ENCODE assay signal across 8 mouse cellular contexts in the genomic region with DNA sequence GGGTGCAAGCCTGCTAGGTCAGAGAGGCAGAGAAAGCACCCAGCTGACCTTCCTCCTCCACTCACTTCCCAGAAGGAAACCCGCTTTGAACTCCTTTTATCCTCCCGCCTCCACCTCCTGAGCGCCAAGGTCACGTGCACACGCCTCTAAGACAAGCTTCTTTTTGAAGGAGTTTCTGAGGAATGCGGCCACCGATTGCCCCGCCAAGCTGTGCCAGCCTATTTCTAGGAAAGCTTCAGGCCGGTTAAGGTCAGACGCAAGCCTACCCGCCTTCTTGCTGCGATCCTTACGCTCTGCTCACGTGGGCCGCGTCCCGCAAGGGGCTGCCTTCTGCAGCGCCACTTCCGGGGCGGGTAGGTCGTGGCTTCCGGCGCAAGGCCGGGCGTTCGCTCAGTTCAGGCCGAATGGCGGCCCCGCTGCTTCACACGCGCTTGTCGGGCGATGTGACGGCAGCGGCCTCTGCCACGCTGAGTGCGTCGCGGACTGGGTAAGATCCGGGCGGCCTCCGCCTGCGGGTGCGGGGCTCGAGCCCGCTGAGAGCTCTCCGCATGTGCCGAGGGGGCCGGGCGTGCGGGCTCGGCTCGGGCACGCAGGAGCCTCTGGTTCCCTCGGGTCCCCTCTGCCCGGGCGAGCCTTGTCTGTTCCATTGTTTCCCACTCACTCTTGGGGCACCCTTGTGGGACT. TPM values are rescaled to one million over a fixed set of nuclear protein-coding genes. Genes with fewer than 3 reads are reported as not detected.
DNase-seq lines count a peak whose midpoint lies in the region; ATAC-seq and TF ChIP-seq lines count a peak whose summit lies in the region.

A gene (plus strand): TSS at position 356 of the 684 bp plus-strand sequence.

- dilution Hi-C loops in CH12.LX (cut with MboI; ENCODE audit: extremely low pct_ligation_motif_present, extremely low pct_unique_long_range_greater_than_20kb, low sequenced_read_pairs), result no loop called here

- peak; percentile 98 for ATAC-seq in forebrain, embryonic 11.5 days (replicated peaks; ENCODE audit: low FRiP score)
- peak; percentile 98 for ATAC-seq in heart, embryonic 16.5 days (replicated peaks; ENCODE audit: extremely low read depth, insufficient read depth, low FRiP score)
- peak; percentile 95 for ATAC-seq in liver, embryonic 15.5 days (ENCODE audit: insufficient read depth)
- peak; percentile 99 for ATAC-seq in neural tube, embryonic 12.5 days (ENCODE audit: low FRiP score, low read depth)

- peak within 1 kb of the TSS; percentile 62 to 92 (median 77) for H3K4me3 ChIP-seq in CH12.LX (replicated peaks in 1 of 3; ENCODE audit: low read depth in 2 of 3, low read length in 2 of 3, poor library complexity in 1 of 3)
- peak within 1 kb of the TSS; percentile 81 for H3K4me3 ChIP-seq in forebrain, embryonic 11.5 days (ENCODE audit: low read depth, low read length)
- peak within 1 kb of the TSS; percentile 63 for H3K4me3 ChIP-seq in heart, embryonic 16.5 days (ENCODE audit: low read length)
- peak within 1 kb of the TSS; percentile 93 for H3K4me3 ChIP-seq in liver, embryonic 15.5 days (replicated peaks)
- peak within 1 kb of the TSS; percentile 83 for H3K4me3 ChIP-seq in neural tube, embryonic 12.5 days

- peaks cover 20% of the 10 kb centered on the region for H3K9me3 ChIP-seq in CH12.LX (replicated peaks; ENCODE audit: low read length)
- no peaks in the 10 kb centered on the region; the same call in 1 of the 2 replicates for H3K9me3 ChIP-seq in forebrain, embryonic 11.5 days (ENCODE audit: control insufficient read depth, low read length)
- peaks cover 11% of the 10 kb centered on the region for H3K9me3 ChIP-seq in heart, embryonic 16.5 days (replicated peaks; ENCODE audit: control insufficient read depth, low read length)
- H3K9me3 ChIP-seq in liver, embryonic 15.5 days (replicated peaks), result no peaks in the 10 kb centered on the region
- no peaks in the 10 kb centered on the region for H3K9me3 ChIP-seq in neural tube, embryonic 12.5 days

- H3K27me3 ChIP-seq in CH12.LX (replicated peaks), result no peaks in the 10 kb centered on the region
- H3K27me3 ChIP-seq in forebrain, embryonic 11.5 days (ENCODE audit: control insufficient read depth, insufficient read depth, low read length), result no peaks in the 10 kb centered on the region
- H3K27me3 ChIP-seq in heart, embryonic 16.5 days (ENCODE audit: control insufficient read depth, insufficient read depth, low read length), result no peaks in the 10 kb centered on the region
- H3K27me3 ChIP-seq in liver, embryonic 15.5 days, result no peaks in the 10 kb centered on the region
- no peaks in the 10 kb centered on the region for H3K27me3 ChIP-seq in neural tube, embryonic 12.5 days (replicated peaks)

- no peak for TF ChIP-seq EP300 in CH12.LX (IDR thresholded peaks at IDR 0.05; ENCODE audit: low read length)

- H3K4me2 ChIP-seq in CH12.LX (ENCODE audit: insufficient read depth, low read depth, poor library complexity, severe bottlenecking), result peak within 1 kb of the TSS; percentile 78
- peak within 1 kb of the TSS; percentile 82 for H3K4me2 ChIP-seq in forebrain, embryonic 11.5 days (ENCODE audit: low read depth, low read length, severe bottlenecking)
- H3K4me2 ChIP-seq in heart, embryonic 16.5 days (ENCODE audit: low read depth, low read length), result peak within 1 kb of the TSS; percentile 77
- H3K4me2 ChIP-seq in liver, embryonic 15.5 days, result peak within 1 kb of the TSS; percentile 82
- H3K4me2 ChIP-seq in neural tube, embryonic 12.5 days (replicated peaks), result peak within 1 kb of the TSS; percentile 88

- TF ChIP-seq RAD21 in CH12.LX (IDR thresholded peaks at IDR 0.05; ENCODE audit: low read depth, low read length), result no peak

- H3K9ac ChIP-seq in CH12.LX (ENCODE audit: insufficient read depth, low read depth), result peak within 1 kb of the TSS; percentile 68
- peak within 1 kb of the TSS; percentile 93 for H3K9ac ChIP-seq in forebrain, embryonic 11.5 days (ENCODE audit: low read length)
- peak within 1 kb of the TSS; percentile 79 for H3K9ac ChIP-seq in heart, embryonic 16.5 days (ENCODE audit: low read length)
- H3K9ac ChIP-seq in liver, embryonic 15.5 days, result peak within 1 kb of the TSS; percentile 90
- peak within 1 kb of the TSS; percentile 91 for H3K9ac ChIP-seq in neural tube, embryonic 12.5 days

- peaks cover 10 to 39% of the 10 kb centered on the region in 2 experiments for H3K4me1 ChIP-seq in CH12.LX (ENCODE audit: control insufficient read depth in 1 of 2, insufficient read depth in 2 of 2)
- H3K4me1 ChIP-seq in forebrain, embryonic 11.5 days (replicated peaks; ENCODE audit: control insufficient read depth, insufficient read depth, low read length), result peaks cover 2% of the 10 kb centered on the region; the same call in 1 of the 2 replicates
- peaks cover 13% of the 10 kb centered on the region for H3K4me1 ChIP-seq in heart, embryonic 16.5 days (ENCODE audit: control insufficient read depth, insufficient read depth, low read length)
- peaks cover 19% of the 10 kb centered on the region for H3K4me1 ChIP-seq in liver, embryonic 15.5 days (replicated peaks)
- H3K4me1 ChIP-seq in neural tube, embryonic 12.5 days, result peaks cover 19% of the 10 kb centered on the region

- H3K79me2 ChIP-seq in CH12.LX (replicated peaks; ENCODE audit: control insufficient read depth, extremely low read depth, insufficient read depth, poor library complexity, severe bottlenecking), result peaks cover 23% of the 10 kb centered on the region

- peaks cover 13 to 39% of the 10 kb centered on the region in 2 experiments for H3K36me3 ChIP-seq in CH12.LX (replicated peaks in 1 of 2; ENCODE audit: control insufficient read depth in 1 of 2, insufficient read depth in 1 of 2, low read length in 1 of 2)
- peaks cover 8% of the 10 kb centered on the region for H3K36me3 ChIP-seq in forebrain, embryonic 11.5 days (ENCODE audit: control insufficient read depth, insufficient read depth, low read length)
- H3K36me3 ChIP-seq in heart, embryonic 16.5 days (ENCODE audit: control insufficient read depth, insufficient read depth), result peaks cover 13% of the 10 kb centered on the region
- peaks cover 24% of the 10 kb centered on the region for H3K36me3 ChIP-seq in liver, embryonic 15.5 days (replicated peaks)
- peaks cover 20% of the 10 kb centered on the region for H3K36me3 ChIP-seq in neural tube, embryonic 12.5 days

- under 1% methylated on average over 52 of the region's 57 CpGs for WGBS in forebrain, embryonic 11.5 days
- under 1% methylated on average over 57 of the region's 57 CpGs for WGBS in heart, embryonic 16.5 days
- under 1% methylated on average over 57 of the region's 57 CpGs for WGBS in liver, embryonic 15.5 days (ENCODE audit: insufficient replicate concordance)
- WGBS in neural tube, embryonic 12.5 days, result under 1% methylated on average over 57 of the region's 57 CpGs

- no peak for TF ChIP-seq CTCF in CH12.LX (conservative IDR thresholded peaks at IDR 0.05 in 1 of 2, IDR thresholded peaks at IDR 0.05 in 1 of 2; ENCODE audit: low read depth in 2 of 2, low read length in 2 of 2)

- H3K27ac ChIP-seq in CH12.LX (ENCODE audit: insufficient read depth, low read depth), result peak within 1 kb of the TSS; percentile 27; the same call in 1 of the 2 replicates
- peak within 1 kb of the TSS; percentile 64 for H3K27ac ChIP-seq in forebrain, embryonic 11.5 days (ENCODE audit: low read depth, low read length)
- peak within 1 kb of the TSS; percentile 82 for H3K27ac ChIP-seq in heart, embryonic 16.5 days (ENCODE audit: low read length)
- H3K27ac ChIP-seq in liver, embryonic 15.5 days (replicated peaks), result peak within 1 kb of the TSS; percentile 84
- H3K27ac ChIP-seq in neural tube, embryonic 12.5 days, result peak within 1 kb of the TSS; percentile 15; the same call in 1 of the 2 replicates

- DNase-seq in CH12.LX (ENCODE audit: extremely low read depth), result peak; percentile 93
- peak; percentile 79 for DNase-seq in c-Kit-positive CD71-positive TER-119-negative erythroid progenitor cells, embryonic 14.5 days (ENCODE audit: low read depth)
- DNase-seq in forebrain, embryonic 11.5 days (ENCODE audit: low spot score), result peak; percentile 91
- peak; percentile 94 to 95 for DNase-seq in kidney, postnatal 36 days
- DNase-seq in telencephalon, adult 2 months (ENCODE audit: low read depth, low spot score), result peak; percentile 92

- TF ChIP-seq POLR2A in CH12.LX (IDR thresholded peaks at IDR 0.05; ENCODE audit: low read depth, low read length), result peak; percentile 100

- in situ Hi-C loops in CH12.LX (cut with MboI; ENCODE audit: low pct_ligation_motif_present, low pct_unique_long_range_greater_than_20kb, low sequenced_read_pairs), result no loop called here

TF ChIP-seq in CH12.LX, 34 proteins besides CTCF, POLR2A, EP300 and RAD21 (continues in another document):
- TF ChIP-seq RCOR1 (conservative IDR thresholded peaks at IDR 0.05; ENCODE audit: low read depth, low read length) (0 out of 2 replicates have a peak, but pooled peaks have one; percentile 48), POLR2AphosphoS2 (IDR thresholded peaks at IDR 0.05; ENCODE audit: low read depth, low read length) (peak; percentile 96), ELF1 (IDR thresholded peaks at IDR 0.05; ENCODE audit: low read depth, low read length) (peak; percentile 89), SIN3A (IDR thresholded peaks at IDR 0.05; ENCODE audit: low read length) (peak; percentile 97), SMC3 (IDR thresholded peaks at IDR 0.05; ENCODE audit: low read depth, low read length) (no peak), USF1 (IDR thresholded peaks at IDR 0.05; ENCODE audit: low read depth, low read length) (peak; percentile 92), ZNF384 (IDR thresholded peaks at IDR 0.05; ENCODE audit: low read depth, low read length) (no peak), NRF1 (IDR thresholded peaks at IDR 0.05; ENCODE audit: low read depth, low read length) (peak; percentile 65), MAX (IDR thresholded peaks at IDR 0.05; ENCODE audit: low read length) (peak; percentile 98), PAX5 (IDR thresholded peaks at IDR 0.05; ENCODE audit: low read length) (no peak), ZKSCAN1 (IDR thresholded peaks at IDR 0.05; ENCODE audit: borderline replicate concordance, low read depth, low read length) (no peak), ZC3H11A (IDR thresholded peaks at IDR 0.05; ENCODE audit: low read depth, low read length) (no peak), GABPA (IDR thresholded peaks at IDR 0.05; ENCODE audit: insufficient replicate concordance, low read depth, low read length) (0 out of 2 replicates have a peak, but pooled peaks have one; percentile 18), NELFE (IDR thresholded peaks at IDR 0.05; ENCODE audit: low read depth, low read length) (peak; percentile 98)

RNA-seq across cellular contexts. Expression of the gene that starts here (rescaled TPM):
- total RNA-seq in CH12.LX (2012; rRNA removed) (83.5 and 105 TPM in 2 replicates), CH12.LX (2014; rRNA removed) (136 and 155 TPM in 2 replicates)
- polyA plus RNA-seq in CH12.LX (2012; ENCODE audit: insufficient read length, low read depth), result 93.7 and 93.8 TPM in 2 replicates
- polyA plus RNA-seq in forebrain, embryonic 11.5 days (2014; fragmentation: Nextera tagmentation; extraction: Ambion mirVana), result 102 and 107 TPM in 2 replicates
- polyA plus RNA-seq in heart, embryonic 16.5 days (2015; fragmentation: Nextera tagmentation; extraction: Ambion mirVana), result 50.6 and 51.5 TPM in 2 replicates
- polyA plus RNA-seq in liver, embryonic 15.5 days (2015; fragmentation: Nextera tagmentation; extraction: Ambion mirVana), result 19.2 and 21.0 TPM in 2 replicates
- polyA plus RNA-seq in neural tube, embryonic 12.5 days (2016; fragmentation: Nextera tagmentation; extraction: Ambion mirVana), result 139 and 140 TPM in 2 replicates

Comparison
In these comparisons a context has a peak if more than half of its experiments do, and no peak if none do; other contexts are left out.
1. Peak in every context shown above with its lines: DNase-seq, ATAC-seq, H3K4me3 ChIP-seq and H3K27ac ChIP-seq.
2. H3K27ac ChIP-seq: peak in every context shown above with its lines; median percentile 84 in liver, embryonic 15.5 days; 82 in heart, embryonic 16.5 days; 64 in forebrain, embryonic 11.5 days; 27 in CH12.LX; 15 in neural tube, embryonic 12.5 days.